Mouse (Mus musculus) testis, adult 2 months (tissue): ENCODE measurements at regions not wholly inside any gene's neighbourhood (a gene's known extent, or its start where the extent isn't known, plus 50 kb on each side); places are given as distances from the start of the nearest gene placed in this dataset.

ENCODE experiments used
- H3K27ac ChIP-seq: fragments of 200-500 bp; 2 replicates; pipeline ENCODE4 v1.5.1; 2012; ENCODE audit warnings: low read depth, low read length; ENCODE audit not compliant: control insufficient read depth, insufficient read depth
- H3K27me3 ChIP-seq: fragments of 200-500 bp; 2 replicates; pipeline ENCODE4 v1.6.1; 2012; ENCODE audit warnings: mild to moderate bottlenecking, low read length, moderate library complexity; ENCODE audit not compliant: control insufficient read depth, insufficient read depth
- H3K36me3 ChIP-seq: fragments of 200-500 bp; 2 replicates; pipeline ENCODE4 v1.6.1; 2012; ENCODE audit warnings: mild to moderate bottlenecking, low read length; ENCODE audit not compliant: control insufficient read depth, insufficient read depth
- H3K4me1 ChIP-seq: fragments of 200-500 bp; 2 replicates; pipeline ENCODE4 v1.6.1; 2012; ENCODE audit warnings: low read length; ENCODE audit not compliant: control insufficient read depth, insufficient read depth
- H3K4me3 ChIP-seq: fragments of 200-500 bp; 2 replicates; pipeline ENCODE4 v1.5.1; 2012; ENCODE audit warnings: low read depth, mild to moderate bottlenecking, low read length, moderate library complexity, mixed read lengths; ENCODE audit not compliant: control insufficient read depth
- CTCF ChIP-seq: fragments of 200-500 bp; IDR thresholded peaks from 2 replicates; pipeline ENCODE4 v1.5.1; 2012; ENCODE audit warnings: low read depth, mild to moderate bottlenecking, inconsistent platforms, low read length, moderate library complexity; ENCODE audit not compliant: control insufficient read depth, insufficient read depth, insufficient replicate concordance
- POLR2A ChIP-seq: fragments of 200-500 bp; IDR thresholded peaks from 2 replicates; pipeline ENCODE4 v1.6.1; 2012; ENCODE audit warnings: low read depth, mild to moderate bottlenecking, inconsistent platforms, low read length, moderate library complexity; ENCODE audit not compliant: control insufficient read depth

GRCm38 (mm10) chr10:100152821-100153220, 137.4 kb downstream of the Kitl start:
- H3K27ac ChIP-seq: no peak overlapping the region
- TF ChIP-seq POLR2A (no peak), CTCF (no peak)
- no peaks in the 10 kb centered on the region for H3K27me3 ChIP-seq
- H3K4me1 ChIP-seq: no peaks in the 10 kb centered on the region
- no peak overlapping the region for H3K4me3 ChIP-seq
- H3K36me3 ChIP-seq: no peaks in the 10 kb centered on the region

GRCm38 (mm10) chr10:100153311-100153710, 137.9 kb downstream of the Kitl start:
- Histone ChIP-seq H3K27me3 (no peaks in the 10 kb centered on the region), H3K36me3 (no peaks in the 10 kb centered on the region), H3K27ac (no peak overlapping the region), H3K4me1 (no peaks in the 10 kb centered on the region), H3K4me3 (no peak overlapping the region)
- TF ChIP-seq POLR2A: no peak
- TF ChIP-seq CTCF: no peak

GRCm38 (mm10) chr10:100155566-100155965, 140.1 kb downstream of the Kitl start:
- H3K27me3 ChIP-seq: no peaks in the 10 kb centered on the region
- H3K27ac ChIP-seq: no peak overlapping the region
- TF ChIP-seq POLR2A: no peak
- no peak for TF ChIP-seq CTCF
- H3K36me3 ChIP-seq: no peaks in the 10 kb centered on the region
- no peak overlapping the region for H3K4me3 ChIP-seq
- H3K4me1 ChIP-seq: no peaks in the 10 kb centered on the region

GRCm38 (mm10) chr10:100159843-100160531, 144.6 kb downstream of the Kitl start:
- no peaks in the 10 kb centered on the region for H3K4me1 ChIP-seq
- TF ChIP-seq POLR2A (no peak), CTCF (no peak)
- H3K4me3 ChIP-seq: no peak overlapping the region
- H3K27ac ChIP-seq: peak overlapping the region; percentile 51; the same call in 1 of the 2 replicates
- H3K36me3 ChIP-seq: no peaks in the 10 kb centered on the region
- no peaks in the 10 kb centered on the region for H3K27me3 ChIP-seq

GRCm38 (mm10) chr10:100160532-100160852, 145.1 kb downstream of the Kitl start:
- Histone ChIP-seq H3K4me1 (no peaks in the 10 kb centered on the region), H3K27ac (no peak overlapping the region), H3K27me3 (no peaks in the 10 kb centered on the region), H3K36me3 (no peaks in the 10 kb centered on the region), H3K4me3 (no peak overlapping the region)
- TF ChIP-seq POLR2A: no peak
- no peak for TF ChIP-seq CTCF

GRCm38 (mm10) chr10:100161117-100161516, 145.7 kb downstream of the Kitl start:
- no peaks in the 10 kb centered on the region for H3K36me3 ChIP-seq
- H3K4me3 ChIP-seq: no peak overlapping the region
- no peaks in the 10 kb centered on the region for H3K27me3 ChIP-seq
- H3K27ac ChIP-seq: peak overlapping the region; percentile 36; the same call in 1 of the 2 replicates
- TF ChIP-seq POLR2A (no peak), CTCF (no peak)
- H3K4me1 ChIP-seq: no peaks in the 10 kb centered on the region

- Histone ChIP-seq H3K27ac (no peak overlapping the region), H3K27me3 (no peaks in the 10 kb centered on the region)
These were observed 149.1 kb downstream of the Kitl start for GRCm38 (mm10) chr10:100164526-100164925.

More at GRCm38 (mm10) chr10:100164526-100164925, 149.1 kb downstream of the Kitl start:
- TF ChIP-seq CTCF: no peak
- no peak for TF ChIP-seq POLR2A
- H3K36me3 ChIP-seq: no peaks in the 10 kb centered on the region
- H3K4me3 ChIP-seq: no peak overlapping the region
- H3K4me1 ChIP-seq: no peaks in the 10 kb centered on the region
